Mouse (Mus musculus): ENCODE data around the gene Setdb1. TPM values are rescaled to one million over a fixed set of nuclear protein-coding genes. Genes with fewer than 3 reads are reported as not detected.

The Setdb1 gene
- total RNA-seq, 2 experiments from 2014 or later = 33.1 to 34.7 TPM

- DNase-seq (ENCODE audit: low spot score in 2 of 2) = peak in 1 of 2 experiments; percentile 31
Measured at GRCm38 (mm10) chr3:95319701-95320625, 37.0 kb downstream of the Setdb1 start.

GRCm38 (mm10) chr3:95319110-95319509, 37.9 kb downstream of the Setdb1 start:
- DNase-seq (ENCODE audit: low spot score in 2 of 2) = no peak

GRCm38 (mm10) chr3:95318548-95318947, 38.5 kb downstream of the Setdb1 start:
- no peak for DNase-seq (ENCODE audit: low spot score in 2 of 2)

- peak; percentile 56 to 60 for DNase-seq (ENCODE audit: low spot score in 2 of 2)
Measured at GRCm38 (mm10) chr3:95317414-95318080, 39.5 kb downstream of the Setdb1 start.

GRCm38 (mm10) chr3:95315844-95316550, 41.0 kb downstream of the Setdb1 start:
- no peak for DNase-seq (ENCODE audit: low spot score in 2 of 2)

GRCm38 (mm10) chr3:95315094-95315843, 41.7 kb downstream of the Setdb1 start:
- DNase-seq (ENCODE audit: low spot score in 2 of 2) = peak; percentile 62 to 66

- no peak for DNase-seq (ENCODE audit: low spot score in 2 of 2)
Measured at GRCm38 (mm10) chr3:95314486-95315093, 42.4 kb downstream of the Setdb1 start, which contains the start of gene Cers2. Cers2 (plus strand) TSS chr3:95314791.

- DNase-seq (ENCODE audit: low spot score in 2 of 2) = no peak
Measured at GRCm38 (mm10) chr3:95314075-95314474, 42.9 kb downstream of the Setdb1 start.

GRCm38 (mm10) chr3:95313476-95313875, 43.5 kb downstream of the Setdb1 start:
- no peak for DNase-seq (ENCODE audit: low spot score in 2 of 2)

GRCm38 (mm10) chr3:95312623-95313022, 44.4 kb downstream of the Setdb1 start:
- no peak for DNase-seq (ENCODE audit: low spot score in 2 of 2)

GRCm38 (mm10) chr3:95310968-95311882, 45.8 kb downstream of the Setdb1 start:
- peak; percentile 58 to 65 for DNase-seq (ENCODE audit: low spot score in 2 of 2)

GRCm38 (mm10) chr3:95310496-95310895, 46.5 kb downstream of the Setdb1 start:
- no peak for DNase-seq (ENCODE audit: low spot score in 2 of 2)

- DNase-seq (ENCODE audit: low spot score in 2 of 2) = no peak
Measured at GRCm38 (mm10) chr3:95307100-95307499, 49.9 kb downstream of the Setdb1 start, which contains the start of gene Anxa9. Anxa9 (minus strand) TSS chr3:95307176.

- no peak for DNase-seq (ENCODE audit: low spot score in 2 of 2)
Measured at GRCm38 (mm10) chr3:95306244-95306643, 50.8 kb downstream of the Setdb1 start.

GRCm38 (mm10) chr3:95301204-95301796, 55.7 kb downstream of the Setdb1 start:
- no peak for DNase-seq (ENCODE audit: low spot score in 2 of 2)

- no peak for DNase-seq (ENCODE audit: low spot score in 2 of 2)
Measured at GRCm38 (mm10) chr3:95298018-95298417, 59.0 kb downstream of the Setdb1 start.

- DNase-seq (ENCODE audit: low spot score in 2 of 2) = peak in 1 of 2 experiments; percentile 26
Measured at GRCm38 (mm10) chr3:95296103-95296469, 60.9 kb downstream of the Setdb1 start.

- DNase-seq (ENCODE audit: low spot score in 2 of 2) = no peak
Measured at GRCm38 (mm10) chr3:95295321-95296102, 61.5 kb downstream of the Setdb1 start.
